Mouse (Mus musculus) spleen, adult 2 months (tissue): Measurements from ENCODE around the gene Als2cl.

ENCODE experiments used
- CTCF ChIP-seq: fragments of 200-500 bp; IDR thresholded peaks from 2 replicates; pipeline ENCODE4 v1.5.1; 2011; ENCODE audit warnings: mild to moderate bottlenecking, inconsistent platforms; ENCODE audit not compliant: insufficient read depth, insufficient read length, insufficient replicate concordance; ENCODE audit errors: extremely low read depth
- POLR2A ChIP-seq: fragments of 200-500 bp; IDR thresholded peaks from 2 replicates; pipeline ENCODE4 v1.6.1; 2011; ENCODE audit warnings: low read depth, low read length, inconsistent platforms

GRCm38 (mm10) chr9:110901204-110901603, 21.5 kb downstream of the Als2cl start:
- no peak for TF ChIP-seq CTCF
- TF ChIP-seq POLR2A = no peak
